Mouse (Mus musculus): ENCODE results near the gene Cyld. TPM values are rescaled to one million over a fixed set of nuclear protein-coding genes. Genes with fewer than 3 reads are reported as not detected.

The Cyld gene
- 21.9 and 23.4 TPM in 2 replicates for polyA plus RNA-seq (2021; fragmentation: Nextera tagmentation)
- long read RNA-seq, experiment 1, full-length matches to known transcripts: 31 of 117 reads
- long read RNA-seq, experiment 1, partial matches to known transcripts: 38 of 117 reads
- long read RNA-seq, experiment 1, other reads (novel, unspliced or antisense): 48 of 117 reads
- long read RNA-seq, experiment 2, full-length matches to known transcripts: 1 of 47 reads
- long read RNA-seq, experiment 2, partial matches to known transcripts: 22 of 47 reads
- long read RNA-seq, experiment 2, other reads (novel, unspliced or antisense): 24 of 47 reads

GRCm38 (mm10) chr8:88696721-88697641 is at the start of gene Cyld:
Cyld (plus strand) TSS chr8:88697028.

Other genes with a start within 250 kb of the Cyld start
- 9.1 and 12.8 TPM in 2 replicates for gene Nkd1, start 175.7 kb upstream of the Cyld start, polyA plus RNA-seq (2021; fragmentation: Nextera tagmentation)
- gene Snx20, start 60.9 kb upstream of the Cyld start, polyA plus RNA-seq (2021; fragmentation: Nextera tagmentation): 0.27 and 1.4 TPM in 2 replicates
- gene Nod2, start 49.7 kb upstream of the Cyld start, polyA plus RNA-seq (2021; fragmentation: Nextera tagmentation): 0.03 and 0.12 TPM in 2 replicates

Data from left cerebral cortex, adult 6 months (tissue).